Mouse (Mus musculus): Measurements from ENCODE around the gene Rae1. TPM values are rescaled to one million over a fixed set of nuclear protein-coding genes. Genes with fewer than 3 reads are reported as not detected.
A peak's percentile ranks its signal among the peaks of the same experiment; 100 is the strongest.

The Rae1 gene
- polyA plus RNA-seq, 2 experiments: 45.9 to 65.3 TPM

DNA sequence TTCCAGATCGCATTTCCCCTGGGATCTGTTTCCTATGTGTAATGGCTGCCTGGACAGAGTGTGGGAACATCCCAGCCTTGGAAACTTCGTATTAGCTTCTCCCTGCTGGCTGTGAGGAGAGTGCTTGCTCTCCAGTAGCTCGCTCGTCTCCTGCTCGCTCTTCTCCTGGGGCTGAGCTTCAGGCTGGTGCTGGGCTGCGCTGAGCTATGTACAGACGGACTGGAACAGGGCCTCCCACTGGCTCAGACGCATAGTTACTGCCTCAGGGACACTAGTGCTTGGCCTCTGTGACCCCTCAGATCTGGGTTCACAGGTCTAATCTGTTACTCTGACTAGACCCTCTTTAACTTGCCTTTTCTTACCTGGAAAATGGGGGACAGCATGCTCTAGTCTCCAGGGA is 24.5 kb downstream of the Rae1 start:
- no peaks in the 10 kb centered on the region for H3K27me3 ChIP-seq (ENCODE audit: control insufficient read depth, insufficient read depth, low read length)
- H3K4me1 ChIP-seq (replicated peaks; ENCODE audit: control insufficient read depth in 2 of 2, insufficient read depth in 2 of 2, low read length in 1 of 2): peaks cover 61 to 67% of the 10 kb centered on the region in 2 experiments
- H3K27ac ChIP-seq: peak overlapping the region; percentile 80
- H3K9ac ChIP-seq (replicated peaks): peak overlapping the region; percentile 83
- TF ChIP-seq CTCF (IDR thresholded peaks at IDR 0.05; ENCODE audit: low read depth): no peak
- no peak for TF ChIP-seq EP300 (IDR thresholded peaks at IDR 0.05; ENCODE audit: low read depth)
- H3K4me2 ChIP-seq (ENCODE audit: low read depth): peak overlapping the region; percentile 77
- H3K4me3 ChIP-seq (ENCODE audit: insufficient read depth in 1 of 2, low read depth in 2 of 2, low read length in 2 of 2): peak overlapping the region; percentile 88 to 99
- DNase-seq (ENCODE audit: low read depth in 3 of 3, low spot score in 3 of 3) (no peak), ATAC-seq (ENCODE audit: insufficient read depth) (no peak)
- H3K9me3 ChIP-seq (ENCODE audit: control insufficient read depth, low read length): no peaks in the 10 kb centered on the region
- peaks cover 70% of the 10 kb centered on the region for H3K36me3 ChIP-seq (replicated peaks; ENCODE audit: control insufficient read depth, insufficient read depth, low read depth)
- WGBS (ENCODE audit: insufficient replicate concordance): 60% methylated on average over 8 of the region's 8 CpGs

DNA sequence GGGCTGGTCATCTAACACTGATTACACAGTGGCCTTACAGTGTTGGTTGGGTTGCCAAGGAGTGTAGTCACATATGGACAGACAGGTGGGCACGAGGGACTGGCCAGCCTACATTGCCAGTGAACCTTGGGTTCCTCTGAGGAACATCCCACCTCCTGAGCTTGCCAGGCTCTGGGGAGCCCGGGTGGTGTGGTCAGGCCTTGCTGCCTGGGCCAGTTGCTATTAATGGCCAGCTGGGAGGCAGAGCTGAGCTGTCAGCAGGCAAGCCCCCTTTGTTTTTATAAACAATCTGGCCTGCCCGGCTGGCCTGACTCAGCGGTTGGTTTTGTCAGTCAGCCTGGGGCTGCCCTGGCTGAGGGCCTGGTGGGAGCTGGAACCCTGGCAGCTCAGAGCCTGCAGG is 25.0 kb downstream of the Rae1 start:
- 47% methylated on average over 4 of the region's 4 CpGs for WGBS (ENCODE audit: insufficient replicate concordance)
- H3K4me3 ChIP-seq (ENCODE audit: insufficient read depth in 1 of 2, low read depth in 2 of 2, low read length in 2 of 2): peak overlapping the region; percentile 88 to 99
- peak overlapping the region; percentile 83 for H3K9ac ChIP-seq (replicated peaks)
- TF ChIP-seq EP300 (IDR thresholded peaks at IDR 0.05; ENCODE audit: low read depth) (no peak), CTCF (IDR thresholded peaks at IDR 0.05; ENCODE audit: low read depth) (no peak)
- ATAC-seq (ENCODE audit: insufficient read depth) (no peak), DNase-seq (ENCODE audit: low read depth in 3 of 3, low spot score in 3 of 3) (no peak)
- H3K4me2 ChIP-seq (ENCODE audit: low read depth): peak overlapping the region; percentile 77
- peaks cover 75% of the 10 kb centered on the region for H3K36me3 ChIP-seq (replicated peaks; ENCODE audit: control insufficient read depth, insufficient read depth, low read depth)
- no peaks in the 10 kb centered on the region for H3K27me3 ChIP-seq (ENCODE audit: control insufficient read depth, insufficient read depth, low read length)
- no peaks in the 10 kb centered on the region for H3K9me3 ChIP-seq (ENCODE audit: control insufficient read depth, low read length)
- H3K4me1 ChIP-seq (replicated peaks; ENCODE audit: control insufficient read depth in 2 of 2, insufficient read depth in 2 of 2, low read length in 1 of 2): peaks cover 58 to 68% of the 10 kb centered on the region in 2 experiments
- peak overlapping the region; percentile 80 for H3K27ac ChIP-seq

DNA sequence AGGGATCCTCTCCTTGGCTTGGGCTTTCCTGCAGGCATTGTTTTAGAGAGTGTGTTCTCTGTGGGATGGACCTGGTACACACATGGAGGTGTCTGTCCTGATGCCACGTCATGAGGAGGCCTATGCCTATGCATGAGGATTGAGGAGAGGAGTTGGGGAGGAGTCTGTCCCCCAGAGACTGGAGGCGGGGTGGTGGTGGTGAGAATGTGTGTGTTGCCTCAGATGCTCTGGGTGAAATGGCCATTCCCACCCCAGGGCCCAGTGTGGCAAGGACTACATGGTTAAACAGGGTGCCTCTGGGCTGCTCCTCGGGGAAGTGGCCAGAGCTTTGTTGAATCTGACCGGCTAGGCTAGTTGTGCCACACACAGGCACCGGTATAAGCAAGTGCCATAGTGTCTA is 26.4 kb downstream of the Rae1 start:
- Histone ChIP-seq H3K27me3 (ENCODE audit: control insufficient read depth, insufficient read depth, low read length) (no peaks in the 10 kb centered on the region), H3K27ac (peak overlapping the region; percentile 80), H3K4me1 (replicated peaks; ENCODE audit: control insufficient read depth in 2 of 2, insufficient read depth in 2 of 2, low read length in 1 of 2) (peaks cover 54 to 68% of the 10 kb centered on the region in 2 experiments), H3K9ac (replicated peaks) (peak overlapping the region; percentile 83), H3K9me3 (ENCODE audit: control insufficient read depth, low read length) (no peaks in the 10 kb centered on the region), H3K4me2 (ENCODE audit: low read depth) (peak overlapping the region; percentile 77), H3K36me3 (replicated peaks; ENCODE audit: control insufficient read depth, insufficient read depth, low read depth) (peaks cover 89% of the 10 kb centered on the region), H3K4me3 (ENCODE audit: insufficient read depth in 1 of 2, low read depth in 2 of 2, low read length in 2 of 2) (peak overlapping the region; percentile 88 to 99)
- no peak for DNase-seq (ENCODE audit: low read depth in 3 of 3, low spot score in 3 of 3)
- WGBS (ENCODE audit: insufficient replicate concordance): 46% methylated on average over 5 of the region's 5 CpGs
- ATAC-seq (ENCODE audit: insufficient read depth): no peak
- TF ChIP-seq EP300 (IDR thresholded peaks at IDR 0.05; ENCODE audit: low read depth): no peak
- no peak for TF ChIP-seq CTCF (IDR thresholded peaks at IDR 0.05; ENCODE audit: low read depth)

- H3K9me3 ChIP-seq (ENCODE audit: control insufficient read depth, low read length): no peaks in the 10 kb centered on the region
- peak overlapping the region; percentile 77 for H3K4me2 ChIP-seq (ENCODE audit: low read depth)
- peak overlapping the region; percentile 83 for H3K9ac ChIP-seq (replicated peaks)
- H3K27me3 ChIP-seq (ENCODE audit: control insufficient read depth, insufficient read depth, low read length): no peaks in the 10 kb centered on the region
- peaks cover 56 to 70% of the 10 kb centered on the region in 2 experiments for H3K4me1 ChIP-seq (replicated peaks; ENCODE audit: control insufficient read depth in 2 of 2, insufficient read depth in 2 of 2, low read length in 1 of 2)
- ATAC-seq (ENCODE audit: insufficient read depth) (no peak), DNase-seq (ENCODE audit: low read depth in 3 of 3, low spot score in 3 of 3) (no peak)
- peak overlapping the region; percentile 88 to 99 for H3K4me3 ChIP-seq (ENCODE audit: insufficient read depth in 1 of 2, low read depth in 2 of 2, low read length in 2 of 2)
- TF ChIP-seq CTCF (IDR thresholded peaks at IDR 0.05; ENCODE audit: low read depth): no peak
- no peak for TF ChIP-seq EP300 (IDR thresholded peaks at IDR 0.05; ENCODE audit: low read depth)
- peak overlapping the region; percentile 80 for H3K27ac ChIP-seq
- peaks cover 93% of the 10 kb centered on the region for H3K36me3 ChIP-seq (replicated peaks; ENCODE audit: control insufficient read depth, insufficient read depth, low read depth)
- WGBS (ENCODE audit: insufficient replicate concordance): 37% methylated on average over 3 of the region's 3 CpGs
Measured at GRCm38 (mm10) chr2:173026688-173027131, 26.8 kb downstream of the Rae1 start.

GRCm38 (mm10) chr2:173027169-173027823 is 27.4 kb downstream of the Rae1 start:
- peak overlapping the region; percentile 88 to 99; a peak in 3 of 4 replicates for H3K4me3 ChIP-seq (ENCODE audit: insufficient read depth in 1 of 2, low read depth in 2 of 2, low read length in 2 of 2)
- DNase-seq (ENCODE audit: low read depth in 3 of 3, low spot score in 3 of 3): no peak

More at GRCm38 (mm10) chr2:173027169-173027823, 27.4 kb downstream of the Rae1 start:
- 88% methylated on average over 6 of the region's 6 CpGs for WGBS (ENCODE audit: insufficient replicate concordance)
- H3K27ac ChIP-seq: peak overlapping the region; percentile 80
- peak overlapping the region; percentile 83 for H3K9ac ChIP-seq (replicated peaks)
- ATAC-seq (ENCODE audit: insufficient read depth): no peak
- H3K27me3 ChIP-seq (ENCODE audit: control insufficient read depth, insufficient read depth, low read length): no peaks in the 10 kb centered on the region
- no peaks in the 10 kb centered on the region for H3K9me3 ChIP-seq (ENCODE audit: control insufficient read depth, low read length)
- H3K4me1 ChIP-seq (replicated peaks; ENCODE audit: control insufficient read depth in 2 of 2, insufficient read depth in 2 of 2, low read length in 1 of 2): peaks cover 61 to 75% of the 10 kb centered on the region in 2 experiments
- H3K4me2 ChIP-seq (ENCODE audit: low read depth): peak overlapping the region; percentile 77
- no peak for TF ChIP-seq CTCF (IDR thresholded peaks at IDR 0.05; ENCODE audit: low read depth)
- no peak for TF ChIP-seq EP300 (IDR thresholded peaks at IDR 0.05; ENCODE audit: low read depth)
- peaks cover 99% of the 10 kb centered on the region for H3K36me3 ChIP-seq (replicated peaks; ENCODE audit: control insufficient read depth, insufficient read depth, low read depth)

All from liver, embryonic 14.5 days (tissue).